Mouse (Mus musculus) lung, postnatal 0 days (tissue): ENCODE results near the gene Cdh10.

Experiments used
- CTCF ChIP-seq: IDR thresholded peaks from 2 replicates; pipeline ENCODE4 v1.5.1; 2016; ENCODE audit warnings: antibody characterized with exemption, mild to moderate bottlenecking
- EP300 ChIP-seq: IDR thresholded peaks from 2 replicates; pipeline ENCODE4 v1.6.1; 2016; ENCODE audit warnings: antibody characterized with exemption, mild to moderate bottlenecking, control low read depth

GRCm38 (mm10) chr15:18869871-18870270 lies 51.1 kb downstream of the Cdh10 start:
- TF ChIP-seq CTCF (no peak), EP300 (no peak)
